Mouse (Mus musculus): ENCODE measurements around the gene Armh1.
"Not testable (repeated sequence)": the region's sequence is repeated elsewhere in the genome, so short reads cannot be mapped to it uniquely, and the experiment has no call there.

Armh1 gene

GRCm38 (mm10) chr4:117220741-117221515 lies 31.0 kb downstream of the Armh1 start:
- no peak for DNase-seq

GRCm38 (mm10) chr4:117218517-117219219 lies 33.3 kb downstream of the Armh1 start:
- DNase-seq, result peak; percentile 73 to 78

GRCm38 (mm10) chr4:117217029-117217428 lies 34.9 kb downstream of the Armh1 start:
- DNase-seq, result no peak

- no peak for DNase-seq
Measured at GRCm38 (mm10) chr4:117214250-117214649, 37.7 kb downstream of the Armh1 start.

GRCm38 (mm10) chr4:117210147-117211074 lies 41.5 kb downstream of the Armh1 start:
- DNase-seq, result peak; percentile 89 to 92

- DNase-seq, result no peak
Measured at GRCm38 (mm10) chr4:117209592-117209991, 42.3 kb downstream of the Armh1 start.

GRCm38 (mm10) chr4:117202992-117203354 lies 49.0 kb downstream of the Armh1 start:
- no peak for DNase-seq

GRCm38 (mm10) chr4:117202046-117202991 lies 49.6 kb downstream of the Armh1 start:
- peak; percentile 63 to 71 for DNase-seq

- DNase-seq, result no peak
Measured at GRCm38 (mm10) chr4:117191804-117192203, 60.1 kb downstream of the Armh1 start.

- no peak for DNase-seq
Measured at GRCm38 (mm10) chr4:117190660-117191059, 61.3 kb downstream of the Armh1 start.

- peak; percentile 32 to 51 for DNase-seq
Measured at GRCm38 (mm10) chr4:117189856-117190543, 61.9 kb downstream of the Armh1 start.

GRCm38 (mm10) chr4:117189382-117189855 lies 62.5 kb downstream of the Armh1 start:
- peak; percentile 93 to 95 for DNase-seq

GRCm38 (mm10) chr4:117188969-117189368 lies 63.0 kb downstream of the Armh1 start:
- no peak for DNase-seq

- not testable (repeated sequence) for DNase-seq
Measured at GRCm38 (mm10) chr4:117182759-117183096, 69.2 kb downstream of the Armh1 start.

- peak; percentile 95 for DNase-seq
Measured at GRCm38 (mm10) chr4:117181863-117182758, 69.8 kb downstream of the Armh1 start, which contains the start of gene Kif2c. Gene Kif2c (minus strand): TSS chr4:117182639.

- DNase-seq, result no peak
Measured at GRCm38 (mm10) chr4:117169936-117170335, 82.0 kb downstream of the Armh1 start.

Data from kidney, postnatal 4 days (tissue).